Mouse (Mus musculus) myocyte (in vitro differentiated cells): ENCODE measurements around the gene Sbpl.

Experiments
- CEBPB ChIP-seq: IDR thresholded peaks from 2 replicates; pipeline ENCODE4 v1.6.1; 2011; ENCODE audit warnings: mild to moderate bottlenecking, moderate library complexity; ENCODE audit not compliant: poor library complexity, insufficient read depth, severe bottlenecking
- E2F4 ChIP-seq: IDR thresholded peaks from one replicate; pipeline ENCODE4 v1.6.1; 2011; ENCODE audit warnings: mild to moderate bottlenecking, control low read depth, moderate library complexity; ENCODE audit not compliant: insufficient read depth
- MYOG ChIP-seq, 3 experiments: IDR thresholded peaks; one replicate each; pipeline ENCODE4 v1.6.1; 2011; ENCODE audit warnings: control low read depth in 2 of 3, low read depth in 2 of 3, mild to moderate bottlenecking in 2 of 3; ENCODE audit not compliant: insufficient read length in 2 of 3, control insufficient read depth in 1 of 3, insufficient read depth in 1 of 3
- POLR2A ChIP-seq: IDR thresholded peaks from one replicate; pipeline ENCODE4 v1.6.1; 2011; ENCODE audit warnings: low read depth, mild to moderate bottlenecking, control low read depth, moderate library complexity; ENCODE audit not compliant: insufficient read length
- POLR2AphosphoS2 ChIP-seq: IDR thresholded peaks from one replicate; pipeline ENCODE4 v1.6.1; 2011; ENCODE audit warnings: low read depth, control low read depth; ENCODE audit not compliant: insufficient read length

- TF ChIP-seq CEBPB (no peak), POLR2A (no peak), POLR2AphosphoS2 (no peak), E2F4 (no peak), MYOG (IDR thresholded peaks at IDR 0.05; ENCODE audit: control insufficient read depth in 1 of 3, insufficient read depth in 1 of 3, insufficient read length in 2 of 3, low read depth in 2 of 3) (no peak)
These were observed 11.8 kb upstream of the Sbpl start for GRCm38 (mm10) chr17:23966658-23967401.
